Mouse (Mus musculus) G1E-ER4 (cell line): Measurements from ENCODE around the gene Frmd5. TPM values are rescaled to one million over a fixed set of nuclear protein-coding genes. Genes with fewer than 3 reads are reported as not detected.

Experiments
- GATA1 ChIP-seq: IDR thresholded peaks from one replicate; pipeline ENCODE4 v1.8.0; 2012; ENCODE audit warnings: low read length, inconsistent platforms
- polyA plus RNA-seq: library from polyadenylated mRNA; stranded (reverse); fragments of >175 nt; gene quantifications from 2 replicates; pipeline ENCODE4 v1.2.3, GENCODE M21; 2012

The Frmd5 gene
- polyA plus RNA-seq, 1 experiment = 16.7 TPM

DNA sequence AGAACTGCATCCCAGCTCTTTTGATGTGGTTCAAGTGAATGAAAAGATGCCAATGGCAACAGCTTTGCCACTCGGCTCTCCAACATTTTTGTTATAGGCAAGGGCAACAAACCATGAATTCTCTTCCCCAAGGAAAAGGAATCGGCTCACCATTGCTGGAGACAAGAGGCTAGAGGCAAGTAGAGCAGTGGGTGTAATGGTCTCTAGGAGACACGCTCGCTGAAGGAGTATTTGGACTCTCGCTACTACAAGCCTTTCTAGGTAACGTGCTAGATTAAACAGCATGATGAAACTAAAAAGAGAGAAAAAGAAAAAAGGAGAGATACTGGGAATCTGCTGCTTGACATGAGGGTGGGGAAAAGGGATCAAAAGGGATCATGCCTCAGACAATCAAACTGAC is 87.9 kb downstream of the Frmd5 start:
- no peak for TF ChIP-seq GATA1

DNA sequence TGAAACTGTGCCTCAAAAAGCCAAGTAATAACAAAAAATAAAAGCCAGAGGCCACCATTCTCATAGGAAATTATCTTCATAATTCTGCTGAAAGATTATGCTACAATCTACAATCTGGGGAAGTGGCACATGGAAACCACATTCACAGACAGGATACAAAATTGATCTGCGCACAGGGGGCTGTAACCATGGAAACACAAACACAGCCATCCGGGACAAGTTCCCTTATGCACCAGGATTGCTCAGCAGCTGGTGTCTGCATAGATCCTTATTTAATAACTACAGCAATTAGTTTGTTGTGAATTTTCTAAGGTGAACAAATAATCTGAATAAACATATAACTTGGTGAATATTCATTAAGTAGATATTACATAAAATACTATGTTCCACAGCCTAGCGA is 89.8 kb downstream of the Frmd5 start:
- TF ChIP-seq GATA1 = peak; percentile 18

DNA sequence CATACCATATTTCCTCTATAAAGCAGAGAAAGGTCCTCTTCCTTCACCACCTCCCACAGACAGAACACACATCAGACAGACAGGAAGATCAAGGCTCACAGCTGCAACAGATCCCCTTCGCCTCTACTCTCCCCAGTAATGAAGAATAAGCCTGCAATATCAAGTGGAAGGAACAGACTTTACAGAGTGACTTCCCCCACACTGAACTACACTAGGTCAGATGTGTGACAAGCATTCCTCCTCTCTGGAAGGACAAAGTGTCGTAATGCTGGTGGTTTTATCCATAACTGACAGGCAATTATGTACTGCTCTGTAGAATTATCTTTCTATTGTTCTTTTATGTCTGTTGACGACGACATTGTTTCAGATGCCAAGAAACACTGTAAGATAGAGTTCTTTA is 93.3 kb downstream of the Frmd5 start:
- TF ChIP-seq GATA1 = no peak

DNA sequence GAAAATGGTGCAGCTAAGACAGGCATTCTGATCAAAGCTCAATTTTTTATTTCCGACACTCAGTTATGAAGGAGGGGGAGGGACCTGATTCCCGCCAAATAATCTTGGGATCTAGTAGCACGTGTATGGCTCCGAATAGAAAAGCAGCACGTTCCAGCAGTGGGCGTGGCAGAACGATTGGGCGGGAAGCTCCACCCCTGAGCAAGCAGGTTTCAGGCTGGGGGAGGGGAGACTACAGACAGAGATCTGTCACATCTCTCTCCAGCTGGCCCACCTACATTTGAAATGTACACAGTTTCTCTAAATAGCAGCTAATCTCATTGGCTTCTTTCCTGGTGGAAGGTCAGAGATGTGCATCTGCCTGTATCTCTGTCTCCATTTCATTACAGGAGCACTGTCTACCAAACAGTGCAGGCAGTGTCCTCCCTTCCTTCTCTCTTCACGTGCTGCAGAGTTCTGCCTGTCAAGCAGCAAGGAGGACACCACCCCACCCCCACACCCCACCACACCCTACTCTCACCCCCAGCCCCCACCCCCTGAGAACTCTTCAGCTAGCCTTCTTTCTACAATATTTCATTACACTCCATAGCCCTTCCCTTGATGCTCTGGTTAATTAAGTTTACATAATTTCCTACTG is 95.0 kb downstream of the Frmd5 start:
- no peak for TF ChIP-seq GATA1

DNA sequence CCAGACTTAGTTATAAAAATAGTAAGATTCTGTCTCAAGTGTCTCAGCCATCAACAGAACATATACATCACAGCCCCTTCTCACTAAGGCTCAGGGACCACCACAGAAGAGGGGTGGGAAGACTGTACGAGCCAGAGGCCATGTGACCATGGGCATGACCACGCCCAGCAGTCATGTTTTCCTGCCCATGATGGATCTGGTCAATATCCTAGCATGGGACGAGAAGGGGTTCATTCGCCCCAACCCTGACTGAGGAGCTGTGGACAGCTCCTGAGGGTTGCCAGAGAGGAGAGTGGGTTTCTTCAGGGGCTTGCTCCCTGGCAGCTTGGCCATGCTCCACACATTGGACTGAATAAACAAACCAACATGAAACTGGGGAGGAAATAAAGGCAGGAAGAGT is 97.8 kb downstream of the Frmd5 start:
- TF ChIP-seq GATA1 = no peak

DNA sequence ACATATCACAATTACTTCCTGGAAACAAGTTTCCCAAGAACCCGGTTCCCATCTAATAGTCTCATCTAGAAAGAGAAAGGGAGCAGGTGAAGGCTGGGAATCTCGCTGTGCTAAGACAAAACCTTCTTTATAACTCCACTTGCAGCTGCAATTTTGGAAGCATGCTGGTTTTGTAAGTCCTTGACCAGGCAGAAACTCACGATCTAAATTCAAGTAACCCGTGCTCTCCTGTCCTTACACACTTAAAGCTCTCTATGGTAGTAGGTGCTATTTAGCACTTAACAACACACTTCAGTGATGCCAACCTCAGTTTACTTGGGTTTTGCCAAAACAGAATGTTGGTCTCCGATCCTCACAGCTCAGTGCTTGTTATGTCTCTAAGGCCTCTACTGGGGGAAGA is 99.4 kb downstream of the Frmd5 start:
- TF ChIP-seq GATA1 = no peak

DNA sequence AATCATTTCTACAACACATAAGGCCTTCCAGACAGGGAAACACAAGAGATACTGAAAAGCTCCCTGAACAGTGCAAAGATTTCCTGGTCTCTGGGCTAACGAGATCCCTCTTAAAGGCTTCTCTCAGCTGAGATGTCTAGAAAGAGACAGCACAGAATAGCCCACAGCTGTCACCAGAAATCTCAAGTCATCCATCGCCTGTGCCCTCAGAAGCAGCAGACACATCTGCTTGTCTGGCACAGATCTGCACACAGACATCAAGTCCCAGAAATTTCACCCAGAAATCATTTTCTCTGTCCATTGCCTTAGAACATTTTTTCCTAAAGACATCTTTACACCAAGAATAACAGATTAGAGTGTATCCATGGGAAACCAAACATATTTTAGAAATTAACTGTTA is 101.1 kb downstream of the Frmd5 start:
- TF ChIP-seq GATA1 = no peak

DNA sequence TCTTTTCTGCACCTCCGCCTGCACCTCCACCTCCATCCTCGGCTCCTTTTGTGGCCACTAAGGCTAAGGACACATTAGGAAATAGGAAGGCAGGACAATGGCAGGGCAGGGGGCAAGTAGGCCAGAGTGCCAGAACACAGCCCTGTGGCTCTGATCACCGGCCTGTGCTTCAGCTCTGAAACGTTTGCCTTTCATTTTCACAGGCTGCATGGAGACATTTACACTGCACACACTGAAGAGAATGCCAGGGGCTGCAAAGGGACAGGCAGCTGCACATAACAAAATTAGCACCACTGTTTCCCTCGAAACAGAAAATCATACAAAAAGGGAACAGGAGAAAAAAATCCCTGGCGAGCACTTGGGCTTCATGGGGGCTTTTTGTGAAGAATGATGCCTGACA is 107.6 kb downstream of the Frmd5 start:
- TF ChIP-seq GATA1 = no peak

DNA sequence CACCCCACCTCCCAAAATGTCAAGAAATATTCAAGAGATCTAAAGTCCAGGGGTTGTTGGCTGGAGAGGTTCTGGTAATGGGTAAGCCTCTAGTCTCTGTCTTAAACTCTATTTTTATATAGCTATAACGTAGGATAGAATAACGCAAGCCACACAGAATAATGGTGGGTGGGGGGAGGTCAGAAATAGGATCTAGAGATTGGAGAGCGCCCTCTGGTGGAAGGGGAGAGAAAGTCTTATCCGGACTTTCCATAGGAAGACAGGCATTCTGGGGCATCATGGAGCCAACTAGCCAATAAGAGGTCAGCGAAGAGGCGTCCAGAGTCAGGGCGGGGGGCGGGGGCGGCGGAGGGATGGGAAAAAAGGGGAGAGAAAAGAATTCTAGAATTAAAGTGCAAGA is 111.5 kb downstream of the Frmd5 start:
- TF ChIP-seq GATA1 = no peak

DNA sequence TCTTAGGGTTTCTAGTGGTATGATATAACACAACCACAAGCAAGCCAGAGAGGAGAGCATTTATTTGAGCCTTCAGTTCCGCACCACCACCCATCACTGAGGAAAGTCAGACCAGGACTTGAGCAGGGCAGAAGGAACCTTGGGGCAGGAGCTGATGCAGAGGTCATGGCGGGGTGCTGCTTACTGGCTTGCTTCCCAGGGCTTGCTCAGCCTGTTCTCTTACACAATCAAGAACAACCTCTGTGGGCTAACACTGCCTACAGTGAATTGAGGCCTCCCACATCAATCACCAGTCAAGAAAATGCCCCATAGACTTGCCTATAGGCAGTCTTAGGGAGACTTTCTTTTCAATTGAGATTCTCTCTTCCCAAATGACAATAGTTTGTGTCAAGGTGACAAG is 118.8 kb downstream of the Frmd5 start:
- no peak for TF ChIP-seq GATA1

DNA sequence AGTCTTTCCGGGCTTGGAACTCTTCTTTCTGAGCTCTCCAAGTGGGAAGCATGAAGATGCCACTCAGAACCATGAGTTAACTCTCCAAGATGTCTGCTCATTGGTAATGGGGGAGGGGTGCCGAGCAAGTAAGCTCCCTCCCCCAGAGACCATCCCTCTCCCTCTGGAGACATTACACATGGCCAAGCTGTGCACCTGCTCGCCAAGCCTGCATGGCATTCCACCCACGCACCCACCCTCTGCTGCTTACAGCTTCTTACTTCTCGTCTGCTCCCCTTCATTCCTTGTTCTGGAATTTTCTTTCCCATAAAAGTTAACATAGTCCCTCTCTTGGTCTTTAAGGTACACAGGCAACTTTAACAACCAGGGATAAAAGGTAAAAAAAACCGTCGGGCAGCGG is 123.3 kb downstream of the Frmd5 start:
- TF ChIP-seq GATA1 = no peak

DNA sequence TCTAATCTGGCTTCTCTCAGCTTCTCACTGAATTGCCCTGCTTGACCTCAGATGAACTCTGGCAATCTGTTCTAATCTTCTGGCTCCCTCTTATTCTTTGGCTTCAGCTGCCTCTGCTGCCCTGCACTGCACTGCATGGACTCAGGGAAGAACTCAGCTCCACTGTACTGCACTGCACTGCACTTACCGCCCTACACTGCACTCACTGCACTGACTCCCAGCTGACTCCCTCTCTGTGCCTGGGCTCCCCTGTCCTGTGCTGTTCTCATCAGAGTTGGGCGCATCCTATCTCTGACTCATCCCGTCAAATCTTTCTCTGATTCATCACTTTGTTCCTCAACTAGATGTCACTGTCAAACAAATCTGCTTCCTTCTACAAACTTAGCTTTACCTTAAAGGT is 124.5 kb downstream of the Frmd5 start:
- TF ChIP-seq GATA1 = no peak

DNA sequence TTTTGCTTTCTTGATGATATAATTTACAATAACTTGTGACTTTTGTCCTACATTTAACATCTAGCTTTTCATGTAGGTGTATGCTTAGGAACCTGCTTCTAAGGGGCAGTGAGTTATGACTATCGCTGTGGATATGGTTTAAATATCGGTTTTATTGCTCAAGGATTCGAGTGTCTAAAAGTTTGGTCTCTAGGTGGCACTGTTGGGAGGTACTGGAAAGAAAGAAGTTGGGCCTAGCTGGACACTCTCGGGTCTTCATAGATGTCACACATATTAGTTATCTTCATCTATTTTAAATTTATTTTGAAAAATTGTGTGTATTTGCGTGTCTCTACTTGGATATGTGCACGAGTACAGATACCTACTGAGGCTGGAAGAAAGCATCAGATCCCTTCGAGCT is 127.2 kb downstream of the Frmd5 start:
- TF ChIP-seq GATA1 = no peak

DNA sequence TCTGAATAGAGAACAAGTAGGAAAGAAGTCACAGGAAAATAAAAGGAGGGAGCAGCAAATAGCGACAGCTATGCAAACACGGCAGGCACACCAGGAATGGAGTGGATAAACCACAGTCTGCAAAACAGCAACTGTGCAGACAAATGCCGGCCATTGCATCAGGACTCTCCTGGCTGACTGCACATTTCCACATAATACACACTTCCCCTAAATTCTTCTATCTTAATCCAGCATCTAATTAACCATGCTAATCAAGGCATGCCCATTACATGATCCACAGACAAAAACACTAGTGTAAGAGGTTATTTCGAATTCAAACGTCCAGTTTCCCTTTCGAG is 129.3 kb downstream of the Frmd5 start:
- TF ChIP-seq GATA1 = no peak

DNA sequence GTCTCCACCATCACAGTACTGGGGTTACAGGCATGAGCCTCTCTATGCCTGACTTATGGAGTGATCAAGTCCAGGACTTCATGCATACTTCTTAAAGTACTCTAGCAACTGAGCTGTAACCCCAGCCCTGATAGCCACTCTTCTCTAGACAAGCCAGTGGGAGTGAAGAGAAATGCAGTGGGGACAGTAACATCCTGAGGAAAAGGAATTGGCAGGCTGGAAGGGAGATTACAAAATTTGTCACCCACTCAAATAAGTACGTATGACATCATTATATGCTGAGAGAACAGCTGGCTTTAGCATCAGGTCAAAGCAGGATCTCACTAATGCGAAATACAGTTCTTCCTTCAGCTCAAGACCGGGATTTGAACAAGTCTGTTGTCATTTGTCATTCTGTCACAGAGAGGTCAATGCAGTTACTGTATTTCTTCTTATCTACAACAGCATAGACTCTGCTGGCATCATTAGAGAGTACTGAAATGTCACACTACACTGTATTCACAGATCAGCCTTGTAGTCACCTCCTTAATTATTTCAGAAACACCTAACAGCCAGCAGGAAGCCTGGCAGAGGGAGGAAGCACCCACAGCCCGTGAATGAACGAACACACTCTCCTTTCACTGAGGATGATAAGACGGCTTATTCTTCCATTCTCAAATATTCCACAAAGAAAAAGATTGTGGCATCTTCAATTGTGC is 129.8 kb downstream of the Frmd5 start:
- no peak for TF ChIP-seq GATA1

DNA sequence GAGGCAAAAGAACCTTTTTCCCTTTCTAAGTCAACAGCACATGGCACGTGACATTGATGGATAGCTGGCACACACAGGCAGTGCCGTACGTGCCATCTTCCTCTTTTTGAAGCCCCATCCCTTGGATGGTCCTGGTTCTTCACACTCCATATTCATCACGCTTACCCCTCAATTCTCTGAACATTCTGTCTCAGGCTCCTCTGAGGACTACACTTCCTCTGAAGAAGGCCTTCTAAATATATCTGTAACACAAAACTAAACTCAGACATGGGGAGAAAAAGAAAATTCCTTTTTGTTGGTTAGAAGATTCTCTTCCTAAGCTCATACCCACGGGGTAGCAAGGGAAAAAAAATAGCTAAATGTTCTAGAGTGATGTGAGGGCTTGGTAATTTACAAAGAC is 131.0 kb downstream of the Frmd5 start:
- no peak for TF ChIP-seq GATA1

DNA sequence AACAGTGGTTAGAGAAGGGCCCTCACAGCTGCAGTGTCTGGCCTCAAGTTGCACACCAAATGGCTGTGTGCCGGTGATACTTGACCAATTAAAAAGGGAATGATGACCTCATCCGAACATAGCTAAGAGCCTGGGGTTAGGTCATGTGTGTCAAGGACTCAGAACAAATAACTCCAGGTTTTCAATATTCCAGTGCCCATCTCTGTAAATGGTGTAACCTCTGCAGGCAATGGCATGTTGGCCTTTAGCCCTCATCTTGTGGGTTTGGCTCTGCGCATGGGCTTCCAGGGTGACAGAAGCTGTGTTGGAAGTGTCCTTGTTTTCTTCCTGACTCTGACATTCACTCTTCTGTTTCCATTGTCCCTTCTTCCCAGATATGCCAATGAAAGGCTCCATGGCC is 131.8 kb downstream of the Frmd5 start:
- no peak for TF ChIP-seq GATA1

DNA sequence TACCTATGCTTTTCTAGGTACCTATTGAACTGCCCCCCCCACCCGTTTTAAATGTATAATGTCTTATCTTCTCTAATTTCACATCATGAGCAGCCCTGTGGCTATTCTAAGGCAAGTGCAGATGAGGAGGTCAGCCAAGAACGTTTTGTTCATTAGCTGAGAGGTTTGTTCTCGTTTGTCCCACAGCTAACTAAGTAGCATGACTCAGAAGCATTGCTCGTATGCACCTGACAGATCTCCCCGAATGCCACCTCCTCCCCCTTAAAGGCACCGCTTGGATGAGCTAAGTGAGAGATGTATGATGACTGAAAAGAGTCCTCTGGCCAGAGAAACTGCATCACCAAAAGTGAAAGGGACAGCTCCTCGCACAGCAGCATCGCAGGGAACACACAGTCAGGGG is 132.7 kb downstream of the Frmd5 start:
- TF ChIP-seq GATA1 = no peak
